Mouse (Mus musculus) embryonic facial prominence, embryonic 15.5 days (tissue): Measurements from ENCODE around the gene Sft2d2. TPM values are rescaled to one million over a fixed set of nuclear protein-coding genes. Genes with fewer than 3 reads are reported as not detected.

ENCODE experiments used
- ATAC-seq: fragments of 200-750 bp; cut with Nextera tagmentation; 2 replicates; pipeline ENCODE4 v1.8.0; 2017; ENCODE audit warnings: low read depth, moderate TSS enrichment; ENCODE audit not compliant: insufficient number of reproducible peaks, low FRiP score, low TSS enrichment
- H3K27ac ChIP-seq: fragments of 300-500 bp; sonication (generic); replicated peaks from 2 replicates; pipeline ENCODE4 v1.5.1; 2015; ENCODE audit warnings: mild to moderate bottlenecking, inconsistent platforms
- H3K27me3 ChIP-seq: fragments of 300-500 bp; sonication (generic); 2 replicates; pipeline ENCODE4 v1.6.1; 2015; ENCODE audit warnings: inconsistent platforms
- H3K36me3 ChIP-seq: fragments of 300-500 bp; sonication (generic); 2 replicates; pipeline ENCODE4 v1.6.1; 2015; ENCODE audit warnings: mild to moderate bottlenecking, inconsistent platforms
- H3K4me1 ChIP-seq: fragments of 300-500 bp; sonication (generic); 2 replicates; pipeline ENCODE4 v1.6.1; 2015; ENCODE audit warnings: inconsistent platforms
- H3K4me2 ChIP-seq: fragments of 300-500 bp; sonication (generic); replicated peaks from 2 replicates; pipeline ENCODE4 v1.6.1; 2015; ENCODE audit warnings: mild to moderate bottlenecking, inconsistent platforms
- H3K4me3 ChIP-seq: fragments of 300-500 bp; sonication (generic); replicated peaks from 2 replicates; pipeline ENCODE4 v1.5.1; 2015; ENCODE audit warnings: mild to moderate bottlenecking, inconsistent platforms
- H3K9ac ChIP-seq: fragments of 300-500 bp; sonication (generic); 2 replicates; pipeline ENCODE4 v1.6.1; 2015; ENCODE audit warnings: inconsistent platforms
- H3K9me3 ChIP-seq: fragments of 300-500 bp; sonication (generic); replicated peaks from 2 replicates; pipeline ENCODE4 v1.6.1; 2016; ENCODE audit warnings: inconsistent platforms
- WGBS: fragments of 180-500 bp; shearing (Covaris S2); methylation state at CpG from one replicate; pipeline ENCODE4 v1.1.7; 2015; 5-methylcytosine and 5-hydroxymethylcytosine counted together
- polyA plus RNA-seq: library from polyadenylated mRNA; unstranded; fragments of >200 nt; fragmentation: Nextera tagmentation; extraction: Ambion mirVana; gene quantifications from 2 replicates; pipeline ENCODE4 v1.2.1, GENCODE M21; 2015

Sft2d2 gene
- polyA plus RNA-seq: 17.5 and 18.3 TPM in 2 replicates

DNA sequence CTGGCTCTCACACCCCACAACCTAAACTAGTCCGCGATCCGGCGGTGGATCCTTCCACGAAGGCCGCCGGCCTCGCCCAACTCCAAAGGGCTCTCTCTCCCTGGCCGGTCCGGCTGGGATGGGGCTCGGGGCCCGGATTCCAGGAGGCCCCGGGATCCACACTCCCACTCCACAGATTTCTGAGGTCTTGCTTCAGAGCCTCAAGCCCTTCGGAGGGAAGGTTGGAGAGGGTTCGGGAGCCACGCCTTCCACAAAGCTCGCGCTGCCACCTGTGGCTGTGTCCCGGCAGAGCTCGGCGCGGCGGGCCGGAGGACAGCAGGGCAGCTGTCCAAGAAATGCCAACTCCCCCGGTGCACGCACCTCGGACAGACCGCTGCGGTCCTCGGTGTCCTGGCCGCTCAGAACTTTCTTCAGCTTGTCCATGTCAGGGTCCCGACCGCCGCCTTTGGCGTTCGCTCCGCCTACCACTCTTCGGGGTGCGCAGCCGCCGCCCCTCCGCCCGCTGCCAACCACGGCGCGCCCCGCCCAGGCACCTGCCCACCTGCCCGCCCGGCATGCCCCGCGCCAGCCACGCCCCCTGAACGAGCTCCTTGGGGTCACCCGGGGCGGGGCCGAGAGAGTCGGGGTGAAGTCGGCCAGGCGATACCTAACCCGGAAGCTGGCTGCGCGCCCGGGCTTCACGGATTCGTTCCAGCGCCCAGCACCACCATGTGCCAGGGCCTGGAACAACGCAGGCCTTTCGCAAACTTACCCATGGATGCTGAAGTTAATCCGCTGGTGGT is at the start of gene Sft2d2:
TSS of gene Sft2d2 (minus strand) at position 559 of the 782 bp plus-strand sequence.
- Histone ChIP-seq H3K4me1 (peaks cover 8% of the 10 kb centered on the region; the same call in 1 of the 2 replicates), H3K4me3 (peak within 1 kb of the TSS; percentile 77), H3K9ac (peak within 1 kb of the TSS; percentile 63), H3K27me3 (no peaks in the 10 kb centered on the region), H3K36me3 (no peaks in the 10 kb centered on the region), H3K9me3 (no peaks in the 10 kb centered on the region), H3K4me2 (peak within 1 kb of the TSS; percentile 92), H3K27ac (peak within 1 kb of the TSS; percentile 83)
- ATAC-seq: peak; percentile 90
- under 1% methylated on average over 69 of the region's 69 CpGs for WGBS

GRCm38 (mm10) chr1:165236321-165237298 is 42.4 kb upstream of the Sft2d2 start, which contains the start of gene Tiprl:
Tiprl (minus strand) TSS chr1:165236996.
- no peaks in the 10 kb centered on the region for H3K27me3 ChIP-seq
- peak within 1 kb of the TSS; percentile 46 for H3K9ac ChIP-seq
- under 1% methylated on average over 76 of the region's 76 CpGs for WGBS

DNA sequence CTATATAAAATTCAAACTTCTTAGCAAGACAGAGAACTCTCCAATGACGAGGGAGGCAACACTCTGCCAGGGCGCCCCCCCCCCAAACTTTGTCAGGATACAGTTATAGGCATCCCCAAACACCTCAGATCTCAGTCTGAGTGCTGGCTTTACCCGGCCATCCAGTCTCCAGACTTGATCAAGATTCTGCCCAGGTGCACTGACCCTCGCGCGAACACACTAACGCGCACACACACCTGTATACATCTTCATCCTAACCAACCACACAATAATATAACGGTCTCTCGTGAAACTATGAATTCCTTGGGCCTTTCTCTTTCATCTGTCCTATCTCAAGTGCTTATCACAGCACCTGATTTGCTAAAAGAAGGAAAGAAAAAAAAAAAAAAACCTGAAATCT is 41.6 kb upstream of the Sft2d2 start:
- H3K9me3 ChIP-seq: no peaks in the 10 kb centered on the region
- peak overlapping the region; percentile 71 for H3K4me3 ChIP-seq
- peak overlapping the region; percentile 76 for H3K4me2 ChIP-seq
- ATAC-seq: no peak
- peaks cover 12% of the 10 kb centered on the region for H3K4me1 ChIP-seq
- 9% methylated on average over 10 of the region's 10 CpGs for WGBS
- no peaks in the 10 kb centered on the region for H3K36me3 ChIP-seq
- H3K9ac ChIP-seq: peak overlapping the region; percentile 46
- H3K27ac ChIP-seq: no peak overlapping the region
- H3K27me3 ChIP-seq: no peaks in the 10 kb centered on the region

More at GRCm38 (mm10) chr1:165236321-165237298, 42.4 kb upstream of the Sft2d2 start, which contains the start of gene Tiprl:
- Histone ChIP-seq H3K4me3 (peak within 1 kb of the TSS; percentile 71), H3K9me3 (no peaks in the 10 kb centered on the region), H3K27ac (peak within 1 kb of the TSS; percentile 93), H3K4me2 (peak within 1 kb of the TSS; percentile 76), H3K36me3 (no peaks in the 10 kb centered on the region), H3K4me1 (peaks cover 12% of the 10 kb centered on the region)
- ATAC-seq: peak; percentile 99

GRCm38 (mm10) chr1:165233806-165234205 is 39.6 kb upstream of the Sft2d2 start:
- Histone ChIP-seq H3K36me3 (no peaks in the 10 kb centered on the region), H3K4me3 (no peak overlapping the region), H3K27ac (no peak overlapping the region), H3K9ac (no peak overlapping the region), H3K4me1 (peaks cover 12% of the 10 kb centered on the region), H3K27me3 (no peaks in the 10 kb centered on the region), H3K9me3 (no peaks in the 10 kb centered on the region), H3K4me2 (no peak overlapping the region)
- WGBS: 64% methylated on average over 2 of the region's 2 CpGs
- no peak for ATAC-seq

DNA sequence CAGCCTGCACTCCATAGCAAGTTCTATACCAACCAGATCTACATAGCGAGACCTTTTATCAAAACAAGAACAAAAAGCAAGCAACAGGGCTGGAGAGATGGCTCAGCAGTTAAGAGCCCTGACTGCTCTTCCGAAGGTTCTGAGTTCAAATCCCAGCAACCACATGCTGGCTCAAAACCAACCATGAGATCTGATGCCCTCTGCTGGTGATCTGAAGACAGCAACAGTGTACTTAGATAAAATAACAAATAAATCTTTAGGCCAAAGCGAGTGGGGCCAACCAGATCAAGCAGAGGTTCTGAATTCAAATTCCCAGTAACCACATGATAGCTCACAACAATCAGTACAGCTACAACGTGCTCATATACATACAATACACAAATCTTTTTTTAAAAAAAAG is 36.5 kb upstream of the Sft2d2 start:
- no peak overlapping the region for H3K4me3 ChIP-seq
- H3K9ac ChIP-seq: no peak overlapping the region
- WGBS: 96% methylated on average over 4 of the region's 4 CpGs
- H3K4me1 ChIP-seq: peaks cover 3% of the 10 kb centered on the region
- ATAC-seq: no peak
- H3K4me2 ChIP-seq: no peak overlapping the region
- H3K27ac ChIP-seq: no peak overlapping the region
- H3K9me3 ChIP-seq: no peaks in the 10 kb centered on the region
- H3K27me3 ChIP-seq: no peaks in the 10 kb centered on the region
- peaks cover 5% of the 10 kb centered on the region; the same call in 1 of the 2 replicates for H3K36me3 ChIP-seq

DNA sequence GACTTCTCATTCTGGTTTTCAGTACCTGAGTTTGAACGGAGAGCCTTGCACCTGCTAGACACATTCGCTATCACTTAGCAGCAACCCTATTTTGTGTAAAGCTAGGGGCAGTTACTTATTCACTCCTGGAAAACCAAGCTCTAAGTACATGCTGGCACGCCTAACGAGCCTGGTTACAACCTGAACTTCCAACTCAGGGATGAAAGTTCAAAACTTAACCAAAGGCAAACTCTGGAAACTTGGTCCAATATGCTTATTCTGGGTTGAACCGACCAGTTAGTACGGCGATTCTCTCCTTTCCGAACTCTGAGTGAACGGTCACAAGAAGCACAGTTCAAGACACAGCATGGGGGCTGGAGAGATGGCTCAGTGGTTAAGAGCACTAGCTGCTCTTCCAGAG is 35.3 kb upstream of the Sft2d2 start:
- H3K36me3 ChIP-seq: peaks cover 11% of the 10 kb centered on the region
- no peak overlapping the region for H3K4me2 ChIP-seq
- no peak overlapping the region for H3K27ac ChIP-seq
- no peaks in the 10 kb centered on the region for H3K9me3 ChIP-seq
- no peaks in the 10 kb centered on the region for H3K4me1 ChIP-seq
- ATAC-seq: no peak
- WGBS: 93% methylated on average over 9 of the region's 9 CpGs
- no peak overlapping the region for H3K9ac ChIP-seq
- no peaks in the 10 kb centered on the region for H3K27me3 ChIP-seq
- no peak overlapping the region for H3K4me3 ChIP-seq

- no peaks in the 10 kb centered on the region for H3K4me1 ChIP-seq
- no peaks in the 10 kb centered on the region for H3K27me3 ChIP-seq
- H3K9me3 ChIP-seq: no peaks in the 10 kb centered on the region
- no peak overlapping the region for H3K9ac ChIP-seq
- ATAC-seq: no peak
- H3K4me2 ChIP-seq: no peak overlapping the region
- H3K36me3 ChIP-seq: peaks cover 69% of the 10 kb centered on the region
- H3K27ac ChIP-seq: no peak overlapping the region
- H3K4me3 ChIP-seq: no peak overlapping the region
- 90% methylated on average over 2 of the region's 2 CpGs for WGBS
Measured at GRCm38 (mm10) chr1:165217023-165217589, 22.9 kb upstream of the Sft2d2 start.

DNA sequence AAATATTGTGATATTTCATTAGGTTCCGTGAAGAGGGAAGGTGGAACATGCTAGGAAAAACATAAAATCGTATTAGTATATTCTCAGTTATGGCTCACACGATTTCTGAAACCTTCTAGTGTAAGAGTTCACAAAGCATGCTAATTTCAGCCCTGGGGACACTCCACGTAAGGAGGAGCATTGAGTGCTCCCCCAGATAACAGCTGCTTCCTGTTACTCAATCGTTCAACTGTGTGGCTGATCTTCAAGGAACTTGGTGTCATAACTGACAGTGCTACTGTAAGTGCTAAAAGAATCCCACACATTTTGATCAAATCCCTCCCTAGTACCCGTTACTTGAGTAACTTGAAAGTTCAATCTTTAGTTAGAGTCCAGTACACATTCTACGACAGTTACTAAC is 21.6 kb upstream of the Sft2d2 start:
- WGBS: 70% methylated on average over 7 of the region's 7 CpGs
- no peak overlapping the region for H3K27ac ChIP-seq
- H3K4me2 ChIP-seq: no peak overlapping the region
- no peak for ATAC-seq
- H3K4me1 ChIP-seq: no peaks in the 10 kb centered on the region
- H3K9ac ChIP-seq: no peak overlapping the region
- H3K4me3 ChIP-seq: no peak overlapping the region
- peaks cover 58% of the 10 kb centered on the region for H3K36me3 ChIP-seq
- H3K27me3 ChIP-seq: no peaks in the 10 kb centered on the region
- no peaks in the 10 kb centered on the region for H3K9me3 ChIP-seq

DNA sequence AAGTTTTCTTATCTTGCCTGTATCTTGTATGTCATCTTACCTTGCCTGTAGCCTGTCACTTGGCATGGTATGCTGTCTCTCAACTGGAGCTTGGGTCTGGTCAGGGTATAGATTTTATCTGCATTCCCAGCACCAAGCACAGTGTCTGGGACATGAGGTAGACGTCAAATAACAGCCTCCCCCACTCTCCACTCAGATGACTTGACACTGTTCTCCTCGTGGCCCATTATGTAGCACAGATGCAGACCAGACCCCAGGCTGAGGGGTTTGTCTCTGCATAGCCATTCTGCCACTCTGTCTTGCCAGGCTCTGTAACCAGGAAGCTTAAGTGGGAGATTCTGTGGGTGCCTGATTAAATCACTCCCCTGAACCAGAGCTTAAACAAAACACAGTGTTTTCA is 11.4 kb upstream of the Sft2d2 start:
- Histone ChIP-seq H3K9me3 (no peaks in the 10 kb centered on the region), H3K4me1 (no peaks in the 10 kb centered on the region), H3K27ac (no peak overlapping the region), H3K4me2 (no peak overlapping the region), H3K36me3 (no peaks in the 10 kb centered on the region), H3K27me3 (no peaks in the 10 kb centered on the region), H3K9ac (no peak overlapping the region), H3K4me3 (no peak overlapping the region)
- WGBS: 21% methylated on average over 2 of the region's 2 CpGs
- ATAC-seq: no peak

- Histone ChIP-seq H3K4me3 (no peak overlapping the region), H3K4me2 (no peak overlapping the region), H3K27ac (no peak overlapping the region), H3K27me3 (no peaks in the 10 kb centered on the region), H3K9me3 (no peaks in the 10 kb centered on the region), H3K4me1 (no peaks in the 10 kb centered on the region), H3K36me3 (no peaks in the 10 kb centered on the region), H3K9ac (no peak overlapping the region)
- 33% methylated on average over 2 of the region's 2 CpGs for WGBS
- no peak for ATAC-seq
Measured at GRCm38 (mm10) chr1:165203488-165204035, 9.3 kb upstream of the Sft2d2 start.
